Mouse (Mus musculus): Measurements from ENCODE around the gene Tprn. TPM values are rescaled to one million over a fixed set of nuclear protein-coding genes. Genes with fewer than 3 reads are reported as not detected.

Gene Tprn
- total RNA-seq, 2 experiments from 2014 or later, result 21.5 to 23.8 TPM

- Histone ChIP-seq H3K27ac (peak overlapping the region; percentile 99), H3K4me3 (peak overlapping the region; percentile 86)
- no peak for TF ChIP-seq CTCF (conservative IDR thresholded peaks at IDR 0.05)
- DNase-seq (ENCODE audit: low spot score in 2 of 2), result peak; percentile 44 to 48
Measured at GRCm38 (mm10) chr2:25318119-25318966, 55.9 kb downstream of the Tprn start.

- no peak for TF ChIP-seq CTCF (conservative IDR thresholded peaks at IDR 0.05)
- DNase-seq (ENCODE audit: low spot score in 2 of 2), result peak; percentile 89 to 91
- peak within 1 kb of the TSS; percentile 86 for H3K4me3 ChIP-seq
- peak within 1 kb of the TSS; percentile 99 for H3K27ac ChIP-seq
Measured at GRCm38 (mm10) chr2:25318971-25319773, 56.8 kb downstream of the Tprn start, which contains the start of gene Grin1. Grin1 (minus strand) TSS chr2:25319187.

Other genes starting within 250 kb of the Tprn start
- 1,000 to 10,000 TPM in 1 of 2 experiments, 100 to 1,000 TPM in 1; 975 to 1,037 TPM for gene Nsmf, start 208.3 kb upstream of the Tprn start, total RNA-seq (2021)
- gene Entpd8, start 182.3 kb upstream of the Tprn start, total RNA-seq (2021), result not detected
- gene Noxa1, start 167.5 kb upstream of the Tprn start, total RNA-seq (2021), result not detected
- 10 to 100 TPM; 21.3 to 21.9 TPM for gene Nrarp, start 81.9 kb upstream of the Tprn start, total RNA-seq (2021)
- gene Tor4a, start 65.7 kb upstream of the Tprn start, total RNA-seq (2021), result 1 to 10 TPM; 2.2 to 3.0 TPM
- gene Nelfb, start 51.1 kb upstream of the Tprn start, total RNA-seq (2021), result 10 to 100 TPM; 57.0 to 58.5 TPM
- under 1 TPM in 1 of 2 experiments, not detected in 1; 0.33 TPM for gene Stpg3, start 48.0 kb upstream of the Tprn start, total RNA-seq (2021)
- gene Fam166a, start 43.9 kb upstream of the Tprn start, total RNA-seq (2021), result not detected
- 100 to 1,000 TPM; 305 to 309 TPM for gene Tubb4b, start 37.9 kb upstream of the Tprn start, total RNA-seq (2021)
- gene Slc34a3, start 28.3 kb upstream of the Tprn start, total RNA-seq (2021), result not detected
- not detected for gene Rnf224, start 25.8 kb upstream of the Tprn start, total RNA-seq (2021)
- gene Rnf208, start 20.4 kb upstream of the Tprn start, total RNA-seq (2021), result 100 to 1,000 TPM; 228 to 232 TPM
- not detected for gene Cysrt1, start 20.2 kb upstream of the Tprn start, total RNA-seq (2021)
- gene AL732309.1, start 15.8 kb upstream of the Tprn start, total RNA-seq (2021), result 1 to 10 TPM; 2.2 to 2.4 TPM
- 10 to 100 TPM; 35.1 to 35.8 TPM for gene Tmem203, start 7.2 kb upstream of the Tprn start, total RNA-seq (2021)
- 10 to 100 TPM; 64.5 to 69.3 TPM for gene Ssna1, start 9.8 kb downstream of the Tprn start, total RNA-seq (2021)
- 10 to 100 TPM; 84.6 to 84.7 TPM for gene Anapc2, start 9.9 kb downstream of the Tprn start, total RNA-seq (2021)
- gene Tmem210, start 25.5 kb downstream of the Tprn start, total RNA-seq (2021), result not detected
- not detected for gene Lrrc26, start 27.3 kb downstream of the Tprn start, total RNA-seq (2021)
- 100 to 1,000 TPM; 443 to 449 TPM for gene Grin1, start 56.6 kb downstream of the Tprn start, total RNA-seq (2021)
- 10 to 100 TPM; 56.4 to 58.0 TPM for gene Man1b1, start 69.7 kb downstream of the Tprn start, total RNA-seq (2021)
- 10 to 100 TPM; 32.1 to 36.2 TPM for gene Dpp7, start 93.7 kb downstream of the Tprn start, total RNA-seq (2021)
- 10 to 100 TPM; 14.6 to 19.8 TPM for gene Uap1l1, start 103.1 kb downstream of the Tprn start, total RNA-seq (2021)
- gene Sapcd2, start 109.7 kb downstream of the Tprn start, total RNA-seq (2021), result 1 to 10 TPM; 3.0 to 4.0 TPM
- gene Entpd2, start 133.3 kb downstream of the Tprn start, total RNA-seq (2021), result 10 to 100 TPM; 14.6 to 16.6 TPM
- gene Npdc1, start 136.7 kb downstream of the Tprn start, total RNA-seq (2021), result 100 to 1,000 TPM; 429 to 433 TPM
- under 1 TPM in 1 of 2 experiments, not detected in 1; 0.37 TPM for gene Fut7, start 160.6 kb downstream of the Tprn start, total RNA-seq (2021)
- gene Abca2, start 166.1 kb downstream of the Tprn start, total RNA-seq (2021), result 100 to 1,000 TPM; 159 to 167 TPM
- under 1 TPM in 1 of 2 experiments, not detected in 1; 0.49 TPM for gene Clic3, start 194.2 kb downstream of the Tprn start, total RNA-seq (2021)
- 10 to 100 TPM; 55.7 to 62.1 TPM for gene Paxx, start 198.5 kb downstream of the Tprn start, total RNA-seq (2021)
- gene Ptgds, start 207.4 kb downstream of the Tprn start, total RNA-seq (2021), result 100 to 1,000 TPM; 541 to 735 TPM
- gene Lcn12, start 231.3 kb downstream of the Tprn start, total RNA-seq (2021), result not detected
- 100 to 1,000 TPM; 109 to 120 TPM for gene Fbxw5, start 238.1 kb downstream of the Tprn start, total RNA-seq (2021)
- gene C8g, start 239.1 kb downstream of the Tprn start, total RNA-seq (2021), result 1 to 10 TPM in 1 of 2 experiments, under 1 TPM in 1; 0.97 to 1.5 TPM

All from layer of hippocampus, adult 2 months (tissue).